ENCODE assay signal across 10 mouse cellular contexts in genomic region chr3:101393659-101394539, GRCm38 (mm10). TPM values are rescaled to one million over a fixed set of nuclear protein-coding genes. Genes with fewer than 3 reads are reported as not detected.
DNase-seq lines count a peak whose midpoint lies in the region; ATAC-seq and TF ChIP-seq lines count a peak whose summit lies in the region.
"Had no signal": no experiment of that assay in that cellular context is flagged by ENCODE, and none has a peak within 500 bp of the region (broad histone marks: within the 10 kb centered on the region; RNA-seq: fewer than 3 reads in every experiment).

No protein-coding gene starts in this region.

- H3K36me3 ChIP-seq in lung, embryonic 14.5 days (ENCODE audit: insufficient read depth), result no peaks in the 10 kb centered on the region
- 0 out of 2 replicates have a peak, but pooled peaks cover 3% of the 10 kb centered on the region for H3K36me3 ChIP-seq in heart, embryonic 10.5 days
- no peaks in the 10 kb centered on the region for H3K36me3 ChIP-seq in limb, embryonic 11.5 days (ENCODE audit: control insufficient read depth, insufficient read depth, low read length)
- H3K36me3 ChIP-seq in stomach, embryonic 14.5 days (ENCODE audit: control insufficient read depth, insufficient read depth, low read length), result no peaks in the 10 kb centered on the region

- TF ChIP-seq CTCF in lung, embryonic 14.5 days (IDR thresholded peaks at IDR 0.05; ENCODE audit: low read depth), result no peak

- H3K9ac ChIP-seq in lung, embryonic 14.5 days, result no peak overlapping the region
- H3K9ac ChIP-seq in limb, embryonic 11.5 days (ENCODE audit: low read length), result no peak overlapping the region
- H3K9ac ChIP-seq in stomach, embryonic 14.5 days (replicated peaks; ENCODE audit: low read depth, low read length), result no peak overlapping the region
- H3K9ac ChIP-seq: liver, embryonic 14.5 days had no signal

- WGBS in lung, embryonic 14.5 days, result 58% methylated on average over 19 of the region's 19 CpGs
- 58% methylated on average over 19 of the region's 19 CpGs for whole genome bisulfite sequencing in heart, embryonic 10.5 days
- WGBS in limb, embryonic 11.5 days, result 73% methylated on average over 19 of the region's 19 CpGs
- 57% methylated on average over 19 of the region's 19 CpGs for WGBS in stomach, embryonic 14.5 days

- H3K4me2 ChIP-seq in lung, embryonic 14.5 days, result no peak overlapping the region
- H3K4me2 ChIP-seq in limb, embryonic 11.5 days (ENCODE audit: low read depth, severe bottlenecking), result no peak overlapping the region; the same call in 1 of the 2 replicates
- H3K4me2 ChIP-seq in stomach, embryonic 14.5 days (replicated peaks; ENCODE audit: low read depth, low read length), result no peak overlapping the region

- no peaks in the 10 kb centered on the region for H3K27me3 ChIP-seq in lung, embryonic 14.5 days (ENCODE audit: insufficient read depth, low read length)
- H3K27me3 ChIP-seq in heart, embryonic 10.5 days (ENCODE audit: insufficient read depth, poor library complexity, severe bottlenecking), result no peaks in the 10 kb centered on the region
- no peaks in the 10 kb centered on the region for H3K27me3 ChIP-seq in limb, embryonic 11.5 days (ENCODE audit: control insufficient read depth, insufficient read depth, low read length)
- no peaks in the 10 kb centered on the region for H3K27me3 ChIP-seq in stomach, embryonic 14.5 days (ENCODE audit: control insufficient read depth, insufficient read depth, low read length)

- H3K27ac ChIP-seq in lung, embryonic 14.5 days (ENCODE audit: low read depth), result peak overlapping the region; percentile 5; the same call in 1 of the 2 replicates
- H3K27ac ChIP-seq in heart, embryonic 10.5 days, result peak overlapping the region; percentile 75
- peak overlapping the region; percentile 100 for H3K27ac ChIP-seq in limb, embryonic 11.5 days (replicated peaks; ENCODE audit: low read depth, low read length)
- peak overlapping the region; percentile 73 for H3K27ac ChIP-seq in stomach, embryonic 14.5 days (ENCODE audit: low read length)
- H3K27ac ChIP-seq: liver, embryonic 14.5 days had no signal

- peak; percentile 62 for DNase-seq in lung, embryonic 14.5 days
- no peak for DNase-seq in lung, adult 18-20 months
- no peak for DNase-seq in heart, embryonic 10.5 days (ENCODE audit: low spot score)
- DNase-seq in limb, embryonic 11.5 days (ENCODE audit: low spot score), result no peak
- no peak for DNase-seq in urinary bladder, adult 18-20 months (ENCODE audit: low spot score in 2 of 2)
- DNase-seq in spleen, adult 12 weeks (ENCODE audit: low spot score), result no peak
- DNase-seq: adrenal gland, adult 8-10 months had no signal

- no peaks in the 10 kb centered on the region for H3K9me3 ChIP-seq in lung, embryonic 14.5 days (ENCODE audit: low read depth, low read length)
- H3K9me3 ChIP-seq in heart, embryonic 10.5 days, result no peaks in the 10 kb centered on the region
- no peaks in the 10 kb centered on the region for H3K9me3 ChIP-seq in limb, embryonic 11.5 days (ENCODE audit: control insufficient read depth, low read length)
- H3K9me3 ChIP-seq in stomach, embryonic 14.5 days (ENCODE audit: control insufficient read depth, low read depth, low read length), result no peaks in the 10 kb centered on the region

- H3K4me3 ChIP-seq in lung, embryonic 14.5 days (ENCODE audit: low read depth, low read length), result no peak overlapping the region
- no peak overlapping the region for H3K4me3 ChIP-seq in heart, embryonic 10.5 days
- H3K4me3 ChIP-seq in limb, embryonic 11.5 days (ENCODE audit: low read depth, low read length), result no peak overlapping the region
- no peak overlapping the region for H3K4me3 ChIP-seq in stomach, embryonic 14.5 days (ENCODE audit: low read depth, low read length)

- ATAC-seq in lung, embryonic 14.5 days (ENCODE audit: insufficient read depth), result no peak
- ATAC-seq in limb, embryonic 11.5 days (ENCODE audit: insufficient number of reproducible peaks, low FRiP score, low TSS enrichment, low read depth), result no peak
- no peak for ATAC-seq in stomach, embryonic 14.5 days (ENCODE audit: insufficient number of reproducible peaks, insufficient read depth, low FRiP score, low read depth)
- ATAC-seq in erythroblast, adult 5-6 weeks (replicated peaks; ENCODE audit: low FRiP score, poor library complexity, severe bottlenecking), result no peak

- peaks cover 68% of the 10 kb centered on the region for H3K4me1 ChIP-seq in lung, embryonic 14.5 days (ENCODE audit: insufficient read depth)
- peaks cover 88% of the 10 kb centered on the region for H3K4me1 ChIP-seq in heart, embryonic 10.5 days
- H3K4me1 ChIP-seq in limb, embryonic 11.5 days (ENCODE audit: control insufficient read depth, insufficient read depth, low read length), result peaks cover 84% of the 10 kb centered on the region
- H3K4me1 ChIP-seq in stomach, embryonic 14.5 days (ENCODE audit: control insufficient read depth, insufficient read depth, low read length), result peaks cover 72% of the 10 kb centered on the region

RNA-seq across cellular contexts. Expression of gene Igsf3, which starts 17.0 kb away (rescaled TPM):
- polyA plus RNA-seq in lung, embryonic 14.5 days (2014; fragmentation: Nextera tagmentation; extraction: Ambion mirVana), result 23.4 and 24.1 TPM in 2 replicates
- 41.9 and 45.9 TPM in 2 replicates for polyA plus RNA-seq in heart, embryonic 10.5 days (2016; fragmentation: Nextera tagmentation; extraction: Ambion mirVana)
- polyA plus RNA-seq in limb, embryonic 11.5 days (2014; fragmentation: Nextera tagmentation; extraction: Ambion mirVana), result 57.5 and 60.1 TPM in 2 replicates
- polyA plus RNA-seq in stomach, embryonic 14.5 days (2014; fragmentation: Nextera tagmentation; extraction: Ambion mirVana), result 30.0 and 30.7 TPM in 2 replicates
- total RNA-seq in erythroblast, adult 5-6 weeks (2015; ENCODE audit: low replicate concordance), result 0.84 and 0.96 TPM in 2 replicates
- 1.4 and 2.8 TPM in 2 replicates for total RNA-seq in erythroblast, adult 5-6 weeks (2017; ENCODE audit: low replicate concordance)

Comparison
In these comparisons a context has a peak if more than half of its experiments do, and no peak if none do; other contexts are left out.
1. H3K27ac ChIP-seq: peak in every context shown above with its lines; median percentile 100 in limb, embryonic 11.5 days; 75 in heart, embryonic 10.5 days; 73 in stomach, embryonic 14.5 days; 5 in lung, embryonic 14.5 days.